8 mouse cellular contexts compared by ENCODE assay signal in the genomic region with DNA sequence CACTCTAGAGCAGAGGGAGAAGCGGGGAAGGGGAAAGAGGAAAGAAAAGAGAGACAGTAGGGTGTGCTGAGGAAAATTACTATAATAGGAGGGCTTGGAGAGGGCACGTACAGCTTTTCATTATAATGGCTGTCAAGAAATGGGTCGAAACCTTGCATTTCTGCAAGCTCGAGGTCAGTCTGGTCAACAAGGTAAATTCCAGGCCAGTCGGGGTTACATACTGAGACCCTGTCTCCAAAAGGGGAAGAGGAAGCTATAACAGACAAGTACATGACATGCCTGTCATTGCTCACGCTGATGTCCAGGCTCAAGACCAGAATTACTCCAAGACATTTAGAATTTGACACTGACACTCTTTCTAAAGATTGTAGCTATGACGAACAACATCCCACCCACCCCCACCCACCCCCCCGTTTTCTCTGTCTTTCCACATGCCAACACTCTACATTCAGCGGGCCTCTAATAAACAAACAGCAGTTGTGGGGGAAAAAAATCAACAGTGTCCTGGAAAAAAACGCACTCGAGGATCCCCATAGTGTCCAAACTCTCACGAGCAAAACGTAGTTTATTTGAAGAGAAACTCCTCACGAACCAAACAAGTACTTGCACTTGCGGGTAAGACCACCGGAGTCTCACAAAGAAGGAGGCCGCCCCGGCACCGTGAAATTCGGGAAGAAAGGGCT. TPM values are rescaled to one million over a fixed set of nuclear protein-coding genes. Genes with fewer than 3 reads are reported as not detected.
DNase-seq lines count a peak whose midpoint lies in the region; ATAC-seq and TF ChIP-seq lines count a peak whose summit lies in the region.

A gene (plus strand): TSS at position 534 of the 683 bp plus-strand sequence.

- no peaks in the 10 kb centered on the region for H3K36me3 ChIP-seq in heart, embryonic 15.5 days
- H3K36me3 ChIP-seq in G1E (replicated peaks), result peaks cover 14% of the 10 kb centered on the region
- H3K36me3 ChIP-seq in forebrain, embryonic 13.5 days (ENCODE audit: poor library complexity, severe bottlenecking), result peaks cover 10% of the 10 kb centered on the region
- H3K36me3 ChIP-seq in neural tube, embryonic 12.5 days, result peaks cover 3% of the 10 kb centered on the region; the same call in 1 of the 2 replicates

- intact Hi-C loops in left cerebral cortex, postnatal 25 days (cut with DNase I), result no loop called here

- peak within 1 kb of the TSS; percentile 78 for H3K27ac ChIP-seq in heart, embryonic 15.5 days
- peak within 1 kb of the TSS; percentile 91 for H3K27ac ChIP-seq in forebrain, embryonic 13.5 days
- H3K27ac ChIP-seq in neural tube, embryonic 12.5 days, result peak within 1 kb of the TSS; percentile 84

- H3K27me3 ChIP-seq in heart, embryonic 15.5 days, result no peaks in the 10 kb centered on the region
- no peaks in the 10 kb centered on the region for H3K27me3 ChIP-seq in G1E (ENCODE audit: insufficient read depth, low read length)
- no peaks in the 10 kb centered on the region for H3K27me3 ChIP-seq in forebrain, embryonic 13.5 days
- H3K27me3 ChIP-seq in neural tube, embryonic 12.5 days (replicated peaks), result no peaks in the 10 kb centered on the region

- no peaks in the 10 kb centered on the region for H3K9me3 ChIP-seq in heart, embryonic 15.5 days (replicated peaks)
- H3K9me3 ChIP-seq in G1E (replicated peaks), result no peaks in the 10 kb centered on the region
- no peaks in the 10 kb centered on the region for H3K9me3 ChIP-seq in forebrain, embryonic 13.5 days (replicated peaks)
- no peaks in the 10 kb centered on the region for H3K9me3 ChIP-seq in neural tube, embryonic 12.5 days

- peak within 1 kb of the TSS; percentile 67 for H3K4me3 ChIP-seq in heart, embryonic 15.5 days
- peak within 1 kb of the TSS; percentile 92 for H3K4me3 ChIP-seq in G1E (ENCODE audit: low read depth, low read length)
- H3K4me3 ChIP-seq in forebrain, embryonic 13.5 days, result peak within 1 kb of the TSS; percentile 80
- peak within 1 kb of the TSS; percentile 78 for H3K4me3 ChIP-seq in neural tube, embryonic 12.5 days

- DNase-seq in heart, adult 8-10 months (ENCODE audit: low spot score), result no peak
- peak; percentile 11 for DNase-seq in G1E (ENCODE audit: low spot score)
- no peak for DNase-seq in left cerebral cortex, postnatal 25 days (ENCODE audit: low spot score in 2 of 2)
- DNase-seq in ovary, postnatal 36 days (ENCODE audit: low spot score), result no peak
- no peak for DNase-seq in spleen, adult 18-20 months

- WGBS in heart, embryonic 15.5 days, result 17% methylated on average over 20 of the region's 20 CpGs
- 17% methylated on average over 20 of the region's 20 CpGs for WGBS in forebrain, embryonic 13.5 days
- WGBS in neural tube, embryonic 12.5 days, result 14% methylated on average over 20 of the region's 20 CpGs

- no peak for TF ChIP-seq CTCF in G1E (IDR thresholded peaks at IDR 0.05; ENCODE audit: low read depth, low read length)

- peak within 1 kb of the TSS; percentile 77 for H3K4me2 ChIP-seq in heart, embryonic 15.5 days
- peak within 1 kb of the TSS; percentile 60 for H3K4me2 ChIP-seq in forebrain, embryonic 13.5 days
- H3K4me2 ChIP-seq in neural tube, embryonic 12.5 days (replicated peaks), result peak within 1 kb of the TSS; percentile 65

- peaks cover 4% of the 10 kb centered on the region for H3K4me1 ChIP-seq in heart, embryonic 15.5 days (replicated peaks)
- H3K4me1 ChIP-seq in G1E (ENCODE audit: insufficient read depth, low read depth, low read length), result peaks cover 12% of the 10 kb centered on the region
- H3K4me1 ChIP-seq in forebrain, embryonic 13.5 days, result peaks cover 16% of the 10 kb centered on the region
- H3K4me1 ChIP-seq in neural tube, embryonic 12.5 days, result peaks cover 5% of the 10 kb centered on the region; the same call in 1 of the 2 replicates

- no peak for ATAC-seq in heart, embryonic 15.5 days (replicated peaks; ENCODE audit: insufficient number of reproducible peaks, insufficient read depth, low FRiP score, low read depth)
- ATAC-seq in G1E (ENCODE audit: extremely low read depth, insufficient number of reproducible peaks, low FRiP score, poor library complexity, severe bottlenecking), result no peak
- ATAC-seq in forebrain, embryonic 13.5 days, result peak; percentile 27
- ATAC-seq in neural tube, embryonic 12.5 days (ENCODE audit: low FRiP score, low read depth), result peak; percentile 34

- H3K9ac ChIP-seq in heart, embryonic 15.5 days, result peak within 1 kb of the TSS; percentile 66
- peak within 1 kb of the TSS; percentile 93 for H3K9ac ChIP-seq in forebrain, embryonic 13.5 days
- peak within 1 kb of the TSS; percentile 85 for H3K9ac ChIP-seq in neural tube, embryonic 12.5 days

RNA-seq across cellular contexts. Expression of the gene that starts here (rescaled TPM):
- 10.5 and 11.3 TPM in 2 replicates for polyA plus RNA-seq in heart, embryonic 15.5 days (2015; fragmentation: Nextera tagmentation; extraction: Ambion mirVana)
- total RNA-seq in heart, adult 8-10 months (2022), result 1 to 10 TPM; 2.1 to 3.3 (median 2.6) TPM
- 12.7 and 15.5 TPM in 2 replicates for total RNA-seq in G1E (2014; fragmentation: Nextera tagmentation)
- total RNA-seq in G1E (2017), result 8.4 and 12.7 TPM in 2 replicates
- 8.1 and 8.2 TPM in 2 replicates for polyA plus RNA-seq in G1E (2012)
- 30.8 and 31.8 TPM in 2 replicates for polyA plus RNA-seq in forebrain, embryonic 13.5 days (2015; fragmentation: Nextera tagmentation; extraction: Ambion mirVana)
- total RNA-seq in left cerebral cortex, postnatal 25 days (2021), result 10 to 100 TPM; 19.0 to 20.3 TPM
- 27.1 and 27.7 TPM in 2 replicates for polyA plus RNA-seq in neural tube, embryonic 12.5 days (2016; fragmentation: Nextera tagmentation; extraction: Ambion mirVana)

Comparison
In these comparisons a context has a peak if more than half of its experiments do, and no peak if none do; other contexts are left out.
1. ATAC-seq: peak in forebrain, embryonic 13.5 days (single experiment) and neural tube, embryonic 12.5 days (single experiment); none in heart, embryonic 15.5 days (single experiment) and G1E (single experiment).
2. Peak in every context shown above with its lines, with median percentiles within 50 percentile points of each other: H3K27ac ChIP-seq, H3K4me2 ChIP-seq, H3K4me3 ChIP-seq and H3K9ac ChIP-seq.